Mouse (Mus musculus): ENCODE data around the gene Gm2431. TPM values are rescaled to one million over a fixed set of nuclear protein-coding genes. Genes with fewer than 3 reads are reported as not detected.
"Not testable (repeated sequence)": the region's sequence is repeated elsewhere in the genome, so short reads cannot be mapped to it uniquely, and the experiment has no call there.

Gene Gm2431
- total RNA-seq (2021), result not detected
- long read RNA-seq, experiment 1, result 0 reads
- long read RNA-seq, experiment 2, result 0 reads

GRCm38 (mm10) chr7:142258254-142258653, at the start of gene Gm2431:
Gene Gm2431, minus strand, starts transcription at chr7:142258354.
- intact Hi-C loops (cut with DNase I); DNase-seq: not testable (repeated sequence)

- intact Hi-C loops (cut with DNase I); DNase-seq: not testable (repeated sequence)
Observed at GRCm38 (mm10) chr7:142303929-142304328, 45.8 kb upstream of the Gm2431 start.

- intact Hi-C loops (cut with DNase I), result no loop called here
- DNase-seq, result no peak
Observed at GRCm38 (mm10) chr7:142303249-142303648, 45.1 kb upstream of the Gm2431 start, which contains the start of gene Krtap5-4. Gene Krtap5-4, plus strand, starts transcription at chr7:142303549.

- DNase-seq; intact Hi-C loops (cut with DNase I): not testable (repeated sequence)
Observed at GRCm38 (mm10) chr7:142297018-142297417, 38.9 kb upstream of the Gm2431 start, which contains the start of gene Krtap5-1. Gene Krtap5-1, minus strand, starts transcription at chr7:142297118.

- DNase-seq; intact Hi-C loops (cut with DNase I): not testable (repeated sequence)
Observed at GRCm38 (mm10) chr7:142296108-142296507, 38.0 kb upstream of the Gm2431 start.

- intact Hi-C loops (cut with DNase I), result no loop called here
- no peak for DNase-seq
Observed at GRCm38 (mm10) chr7:142295418-142295817, 37.3 kb upstream of the Gm2431 start.

GRCm38 (mm10) chr7:142293851-142294250, 35.7 kb upstream of the Gm2431 start:
- peak; percentile 10 to 28 for DNase-seq
- intact Hi-C loops (cut with DNase I), result loop anchor here (1.0 kb wide), 1 partner anchor 17 kb away; no protein-coding TSS in a partner anchor

GRCm38 (mm10) chr7:142285910-142286612, 27.9 kb upstream of the Gm2431 start:
- DNase-seq; intact Hi-C loops (cut with DNase I): not testable (repeated sequence)

- peak; percentile 25 to 50 for DNase-seq
- intact Hi-C loops (cut with DNase I), result no loop called here
Observed at GRCm38 (mm10) chr7:142285130-142285835, 27.1 kb upstream of the Gm2431 start.

GRCm38 (mm10) chr7:142284615-142285080, 26.5 kb upstream of the Gm2431 start:
- peak; percentile 91 to 94 for DNase-seq
- intact Hi-C loops (cut with DNase I), result no loop called here

- peak; percentile 62 to 66 for DNase-seq
- intact Hi-C loops (cut with DNase I), result no loop called here
Observed at GRCm38 (mm10) chr7:142284023-142284591, 26.0 kb upstream of the Gm2431 start.

GRCm38 (mm10) chr7:142282847-142283246, 24.7 kb upstream of the Gm2431 start:
- intact Hi-C loops (cut with DNase I); DNase-seq: not testable (repeated sequence)

GRCm38 (mm10) chr7:142279291-142279690, 21.1 kb upstream of the Gm2431 start:
- intact Hi-C loops (cut with DNase I); DNase-seq: not testable (repeated sequence)

- intact Hi-C loops (cut with DNase I), result not testable (repeated sequence)
- peak; percentile 75 to 79 for DNase-seq
Observed at GRCm38 (mm10) chr7:142278183-142278582, 20.0 kb upstream of the Gm2431 start.

GRCm38 (mm10) chr7:142274263-142274662, 16.1 kb upstream of the Gm2431 start, which contains the start of gene Gm4559:
Gene Gm4559, minus strand, starts transcription at chr7:142274363.
- DNase-seq; intact Hi-C loops (cut with DNase I): not testable (repeated sequence)

GRCm38 (mm10) chr7:142255517-142255916, 2.6 kb downstream of the Gm2431 start:
- peak; percentile 21 to 51 for DNase-seq
- intact Hi-C loops (cut with DNase I), result no loop called here

GRCm38 (mm10) chr7:142249824-142250223, 8.3 kb downstream of the Gm2431 start:
- intact Hi-C loops (cut with DNase I), result loop anchor here (2.0 kb wide), 1 partner anchor 103 kb away; no protein-coding TSS in a partner anchor
- peak; percentile 32 to 54 for DNase-seq

GRCm38 (mm10) chr7:142240978-142241377, 17.2 kb downstream of the Gm2431 start, which contains the start of gene Gm40460:
Gene Gm40460, minus strand, starts transcription at chr7:142241078.
- no peak for DNase-seq
- intact Hi-C loops (cut with DNase I), result no loop called here

GRCm38 (mm10) chr7:142231540-142231939, 26.6 kb downstream of the Gm2431 start:
- intact Hi-C loops (cut with DNase I), result no loop called here
- no peak for DNase-seq

GRCm38 (mm10) chr7:142229871-142230270, 28.3 kb downstream of the Gm2431 start, which contains the start of gene Krtap5-5:
Gene Krtap5-5, minus strand, starts transcription at chr7:142229971.
- DNase-seq; intact Hi-C loops (cut with DNase I): not testable (repeated sequence)
